14 mouse cellular contexts compared by ENCODE assay signal in the genomic region with DNA sequence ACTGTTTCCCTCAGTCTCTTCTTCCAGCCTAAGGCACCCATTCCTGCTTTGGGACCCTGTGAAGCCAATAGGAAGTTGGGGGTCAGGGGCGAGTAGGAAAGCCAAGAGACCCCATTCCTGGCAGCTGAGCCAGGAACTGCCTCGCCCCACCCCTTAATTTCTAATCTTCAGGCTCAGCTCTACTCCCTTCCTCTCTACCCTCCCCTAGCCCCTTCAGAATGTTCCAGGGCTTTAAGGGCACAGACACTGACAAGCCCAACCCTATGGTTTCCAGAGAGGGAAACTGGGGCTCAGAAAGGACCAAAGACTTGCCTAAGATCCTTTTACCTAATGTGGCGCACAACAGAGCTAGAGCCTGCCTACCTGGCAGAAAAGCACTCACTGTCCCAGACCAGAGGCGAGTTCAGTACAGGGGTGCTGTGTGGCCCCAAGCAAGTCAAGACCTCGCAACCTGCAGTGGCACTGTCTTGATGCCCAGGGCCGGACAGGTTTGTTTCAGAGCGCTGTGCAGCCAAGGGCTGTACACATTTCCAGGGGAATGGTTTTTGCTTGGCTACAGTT. TPM values are rescaled to one million over a fixed set of nuclear protein-coding genes. Genes with fewer than 3 reads are reported as not detected.
A peak's percentile ranks its signal among the peaks of the same experiment; 100 is the strongest.
DNase-seq lines count a peak whose midpoint lies in the region; ATAC-seq and TF ChIP-seq lines count a peak whose summit lies in the region.
"Had no signal": no experiment of that assay in that cellular context is flagged by ENCODE, and none has a peak within 500 bp of the region (broad histone marks: within the 10 kb centered on the region; RNA-seq: fewer than 3 reads in every experiment).

No protein-coding gene starts in this region.

- H3K4me1 ChIP-seq in heart, postnatal 0 days (ENCODE audit: control insufficient read depth, insufficient read depth) = peaks cover 9% of the 10 kb centered on the region; the same call in 1 of the 2 replicates
- H3K4me1 ChIP-seq in ES-E14 (ENCODE audit: control insufficient read depth in 2 of 2, insufficient read depth in 2 of 2, low read length in 2 of 2, poor library complexity in 1 of 2) = peaks cover 6 to 52% of the 10 kb centered on the region in 2 experiments; a peak in 2 of 4 replicates
- H3K4me1 ChIP-seq in embryonic facial prominence, embryonic 14.5 days (ENCODE audit: control insufficient read depth, insufficient read depth, low read length) = peaks cover 7% of the 10 kb centered on the region; the same call in 1 of the 2 replicates
- H3K4me1 ChIP-seq in liver, embryonic 11.5 days (replicated peaks; ENCODE audit: control insufficient read depth, insufficient read depth, low read length) = peaks cover 42% of the 10 kb centered on the region
- H3K4me1 ChIP-seq in forebrain, embryonic 13.5 days = no peaks in the 10 kb centered on the region

- TF ChIP-seq EP300 in heart, postnatal 0 days (IDR thresholded peaks at IDR 0.05; ENCODE audit: low read depth) = no peak

- H3K9me3 ChIP-seq in heart, postnatal 0 days (replicated peaks; ENCODE audit: control insufficient read depth, low read length) = no peaks in the 10 kb centered on the region
- H3K9me3 ChIP-seq in ES-E14 (ENCODE audit: control insufficient read depth, insufficient read depth, low read depth, low read length) = no peaks in the 10 kb centered on the region
- no peaks in the 10 kb centered on the region for H3K9me3 ChIP-seq in embryonic facial prominence, embryonic 14.5 days (ENCODE audit: control insufficient read depth, low read length)
- H3K9me3 ChIP-seq in liver, embryonic 11.5 days (ENCODE audit: control insufficient read depth, low read length) = no peaks in the 10 kb centered on the region
- H3K9me3 ChIP-seq in forebrain, embryonic 13.5 days (replicated peaks) = no peaks in the 10 kb centered on the region

- H3K36me3 ChIP-seq in heart, postnatal 0 days (replicated peaks; ENCODE audit: control insufficient read depth, insufficient read depth, low read length) = no peaks in the 10 kb centered on the region
- no peaks in the 10 kb centered on the region for H3K36me3 ChIP-seq in ES-E14 (ENCODE audit: control insufficient read depth, insufficient read depth, low read length, poor library complexity, severe bottlenecking)
- H3K36me3 ChIP-seq in embryonic facial prominence, embryonic 14.5 days (ENCODE audit: control insufficient read depth, insufficient read depth, low read length) = no peaks in the 10 kb centered on the region
- H3K36me3 ChIP-seq in liver, embryonic 11.5 days (ENCODE audit: control insufficient read depth, insufficient read depth, low read length) = no peaks in the 10 kb centered on the region; the same call in 1 of the 2 replicates
- H3K36me3 ChIP-seq in forebrain, embryonic 13.5 days (ENCODE audit: poor library complexity, severe bottlenecking) = no peaks in the 10 kb centered on the region

- peak overlapping the region; percentile 16; the same call in 1 of the 2 replicates for H3K9ac ChIP-seq in heart, postnatal 0 days (replicated peaks; ENCODE audit: low read depth, low read length)
- peak overlapping the region; percentile 38; the same call in 1 of the 2 replicates for H3K9ac ChIP-seq in ES-E14 (ENCODE audit: insufficient read depth, low read depth, low read length, poor library complexity, severe bottlenecking)
- peak overlapping the region; percentile 43; the same call in 1 of the 2 replicates for H3K9ac ChIP-seq in embryonic facial prominence, embryonic 14.5 days (ENCODE audit: low read depth, low read length)
- peak overlapping the region; percentile 61 for H3K9ac ChIP-seq in liver, embryonic 11.5 days (ENCODE audit: low read depth, low read length)
- no peak overlapping the region for H3K9ac ChIP-seq in forebrain, embryonic 13.5 days

- no peak for TF ChIP-seq CTCF in heart, postnatal 0 days (IDR thresholded peaks at IDR 0.05; ENCODE audit: low read depth)

- no peak for DNase-seq in heart, postnatal 0 days (ENCODE audit: low spot score)
- no peak for DNase-seq in heart, postnatal 36 days
- no peak for DNase-seq in ES-E14 (ENCODE audit: low read depth, low spot score)
- DNase-seq in embryonic facial prominence, embryonic 14.5 days (ENCODE audit: low spot score) = no peak
- DNase-seq in liver, embryonic 11.5 days (ENCODE audit: low spot score) = peak; percentile 41
- no peak for DNase-seq in cerebellum, adult 8-10 months
- no peak for DNase-seq in testis, postnatal 14 days (ENCODE audit: low spot score)
- DNase-seq: adrenal gland, postnatal 10 days; cerebellum, adult 9-11 months; right cerebral cortex, adult 18-20 months; thymus, adult 18-20 months had no signal

- ATAC-seq in heart, postnatal 0 days (ENCODE audit: insufficient read depth, low read depth) = no peak
- no peak for ATAC-seq in embryonic facial prominence, embryonic 14.5 days (ENCODE audit: low read depth)
- ATAC-seq in liver, embryonic 11.5 days (replicated peaks; ENCODE audit: low FRiP score) = peak; percentile 62
- ATAC-seq in forebrain, embryonic 13.5 days = no peak
- ATAC-seq: inflammation-experienced regulatory T-cells, adult 6 months had no signal

- no peak overlapping the region for H3K27ac ChIP-seq in heart, postnatal 0 days (ENCODE audit: low read depth)
- H3K27ac ChIP-seq in ES-E14 (ENCODE audit: insufficient read depth, low read depth, low read length, poor library complexity, severe bottlenecking) = peak overlapping the region; percentile 47; the same call in 1 of the 2 replicates
- H3K27ac ChIP-seq in embryonic facial prominence, embryonic 14.5 days (replicated peaks; ENCODE audit: low read depth, low read length) = no peak overlapping the region
- peak overlapping the region; percentile 94 for H3K27ac ChIP-seq in liver, embryonic 11.5 days (ENCODE audit: low read depth, low read length)
- H3K27ac ChIP-seq in forebrain, embryonic 13.5 days = no peak overlapping the region

- peak overlapping the region; percentile 18 for H3K4me3 ChIP-seq in heart, postnatal 0 days (ENCODE audit: low read depth, low read length)
- H3K4me3 ChIP-seq in ES-E14 (ENCODE audit: insufficient read depth in 1 of 2, low read depth in 1 of 2, low read length in 2 of 2, poor library complexity in 1 of 2, severe bottlenecking in 1 of 2) = peak overlapping the region; percentile 42 to 44; a peak in 3 of 4 replicates
- peak overlapping the region; percentile 9; the same call in 1 of the 2 replicates for H3K4me3 ChIP-seq in embryonic facial prominence, embryonic 14.5 days (ENCODE audit: low read depth, low read length)
- peak overlapping the region; percentile 46 for H3K4me3 ChIP-seq in liver, embryonic 11.5 days (ENCODE audit: low read depth, low read length)
- no peak overlapping the region for H3K4me3 ChIP-seq in forebrain, embryonic 13.5 days

- H3K27me3 ChIP-seq in heart, postnatal 0 days (ENCODE audit: control insufficient read depth, insufficient read depth, low read length) = peaks cover 8% of the 10 kb centered on the region
- H3K27me3 ChIP-seq in embryonic facial prominence, embryonic 14.5 days (replicated peaks; ENCODE audit: control insufficient read depth, insufficient read depth, low read length) = peaks cover 17% of the 10 kb centered on the region
- H3K27me3 ChIP-seq in liver, embryonic 11.5 days (replicated peaks; ENCODE audit: control insufficient read depth, insufficient read depth, low read length) = no peaks in the 10 kb centered on the region
- H3K27me3 ChIP-seq in forebrain, embryonic 13.5 days = peaks cover 41% of the 10 kb centered on the region

- intact Hi-C loops in heart, postnatal 36 days (cut with DNase I) = no loop called here

- 52% methylated on average over 7 of the region's 7 CpGs for WGBS in heart, postnatal 0 days
- 47% methylated on average over 7 of the region's 7 CpGs for WGBS in embryonic facial prominence, embryonic 14.5 days
- 40% methylated on average over 7 of the region's 7 CpGs for WGBS in liver, embryonic 11.5 days
- WGBS in forebrain, embryonic 13.5 days = 41% methylated on average over 7 of the region's 7 CpGs

- in situ Hi-C loops in ES-E14 (cut with MboI; ENCODE audit: low sequenced_read_pairs in 2 of 2, unreplicated experiment in 2 of 2) = no loop called here

- H3K4me2 ChIP-seq in heart, postnatal 0 days (ENCODE audit: low read depth, low read length) = peak overlapping the region; percentile 44
- peak overlapping the region; percentile 44 for H3K4me2 ChIP-seq in embryonic facial prominence, embryonic 14.5 days (ENCODE audit: low read depth, low read length)
- H3K4me2 ChIP-seq in liver, embryonic 11.5 days = peak overlapping the region; percentile 82
- H3K4me2 ChIP-seq in forebrain, embryonic 13.5 days = no peak overlapping the region

RNA-seq across cellular contexts. Expression of a gene that starts 5.6 kb away (rescaled TPM):
- total RNA-seq in heart, postnatal 0 days (2014; rRNA removed; ENCODE audit: low replicate concordance) = 5.3 and 7.7 TPM in 2 replicates
- polyA plus RNA-seq in heart, postnatal 0 days (2015; fragmentation: Nextera tagmentation; extraction: Ambion mirVana) = 10.1 and 10.3 TPM in 2 replicates
- total RNA-seq in heart, postnatal 36 days (2021) = 1 to 10 TPM; 2.8 to 3.0 TPM
- 12.4 and 21.0 TPM in 2 replicates for total RNA-seq in ES-E14 (2012; rRNA removed)
- 3.0 and 4.3 TPM in 2 replicates for polyA plus RNA-seq in embryonic facial prominence, embryonic 14.5 days (2014; fragmentation: Nextera tagmentation; extraction: Ambion mirVana)
- polyA plus RNA-seq in liver, embryonic 11.5 days (2014; fragmentation: Nextera tagmentation; extraction: Ambion mirVana) = 213 and 235 TPM in 2 replicates
- polyA plus RNA-seq in forebrain, embryonic 13.5 days (2015; fragmentation: Nextera tagmentation; extraction: Ambion mirVana) = 1.5 TPM in 2 replicates
- total RNA-seq: left cerebral cortex, postnatal 14 days had no signal

RNA-seq across cellular contexts. Expression of a gene that starts 16.8 kb away (rescaled TPM):
- 23.5 and 32.1 TPM in 2 replicates for total RNA-seq in heart, postnatal 0 days (2014; rRNA removed; ENCODE audit: low replicate concordance)
- 21.7 and 21.8 TPM in 2 replicates for polyA plus RNA-seq in heart, postnatal 0 days (2015; fragmentation: Nextera tagmentation; extraction: Ambion mirVana)
- 10 to 100 TPM; 23.9 to 24.7 TPM for total RNA-seq in heart, postnatal 36 days (2021)
- total RNA-seq in ES-E14 (2012; rRNA removed) = 56.1 and 91.6 TPM in 2 replicates
- polyA plus RNA-seq in embryonic facial prominence, embryonic 14.5 days (2014; fragmentation: Nextera tagmentation; extraction: Ambion mirVana) = 37.1 and 41.1 TPM in 2 replicates
- polyA plus RNA-seq in liver, embryonic 11.5 days (2014; fragmentation: Nextera tagmentation; extraction: Ambion mirVana) = 26.3 and 28.3 TPM in 2 replicates
- 91.3 and 91.8 TPM in 2 replicates for polyA plus RNA-seq in forebrain, embryonic 13.5 days (2015; fragmentation: Nextera tagmentation; extraction: Ambion mirVana)

RNA-seq across cellular contexts. Expression of a gene that starts 44.9 kb away (rescaled TPM):
- 111 and 117 TPM in 2 replicates for total RNA-seq in heart, postnatal 0 days (2014; rRNA removed; ENCODE audit: low replicate concordance)
- polyA plus RNA-seq in heart, postnatal 0 days (2015; fragmentation: Nextera tagmentation; extraction: Ambion mirVana) = 160 and 171 TPM in 2 replicates
- total RNA-seq in heart, postnatal 36 days (2021) = 10 to 100 TPM; 65.8 to 71.3 TPM
- 118 and 183 TPM in 2 replicates for total RNA-seq in ES-E14 (2012; rRNA removed)
- 140 and 144 TPM in 2 replicates for polyA plus RNA-seq in embryonic facial prominence, embryonic 14.5 days (2014; fragmentation: Nextera tagmentation; extraction: Ambion mirVana)
- polyA plus RNA-seq in liver, embryonic 11.5 days (2014; fragmentation: Nextera tagmentation; extraction: Ambion mirVana) = 129 and 131 TPM in 2 replicates
- 161 and 176 TPM in 2 replicates for polyA plus RNA-seq in forebrain, embryonic 13.5 days (2015; fragmentation: Nextera tagmentation; extraction: Ambion mirVana)

RNA-seq across cellular contexts. Expression of a gene that starts 53.5 kb away (rescaled TPM):
- 80.5 and 85.8 TPM in 2 replicates for total RNA-seq in heart, postnatal 0 days (2014; rRNA removed; ENCODE audit: low replicate concordance)
- polyA plus RNA-seq in heart, postnatal 0 days (2015; fragmentation: Nextera tagmentation; extraction: Ambion mirVana) = 295 and 322 TPM in 2 replicates
- 100 to 1,000 TPM; 129 to 206 TPM for total RNA-seq in heart, postnatal 36 days (2021)
- 93.9 and 130 TPM in 2 replicates for total RNA-seq in ES-E14 (2012; rRNA removed)
- 349 and 369 TPM in 2 replicates for polyA plus RNA-seq in embryonic facial prominence, embryonic 14.5 days (2014; fragmentation: Nextera tagmentation; extraction: Ambion mirVana)
- 360 and 390 TPM in 2 replicates for polyA plus RNA-seq in liver, embryonic 11.5 days (2014; fragmentation: Nextera tagmentation; extraction: Ambion mirVana)
- 474 and 488 TPM in 2 replicates for polyA plus RNA-seq in forebrain, embryonic 13.5 days (2015; fragmentation: Nextera tagmentation; extraction: Ambion mirVana)

Comparison
In these comparisons a context has a peak if more than half of its experiments do, and no peak if none do; other contexts are left out.
1. H3K27ac ChIP-seq: peak in ES-E14 (single experiment) and liver, embryonic 11.5 days (single experiment); none in heart, postnatal 0 days (single experiment), embryonic facial prominence, embryonic 14.5 days (single experiment) and forebrain, embryonic 13.5 days (single experiment).
2. RNA of a gene that starts 5.6 kb away (polyA plus RNA-seq): 213 to 235 TPM in liver, embryonic 11.5 days; 10.1 to 10.3 TPM in heart, postnatal 0 days, 3.0 to 4.3 TPM in embryonic facial prominence, embryonic 14.5 days and 1.5 TPM in forebrain, embryonic 13.5 days; every median in the first group is over 10 times any median in the second.